Mouse (Mus musculus): ENCODE data around the gene Znhit2. TPM values are rescaled to one million over a fixed set of nuclear protein-coding genes. Genes with fewer than 3 reads are reported as not detected.
A peak's percentile ranks its signal among the peaks of the same experiment; 100 is the strongest.
"Not testable (repeated sequence)": the region's sequence is repeated elsewhere in the genome, so short reads cannot be mapped to it uniquely, and the experiment has no call there.

The Znhit2 gene
- polyA plus RNA-seq, 1 experiment from 2014 or later, result 19.1 TPM

DNA sequence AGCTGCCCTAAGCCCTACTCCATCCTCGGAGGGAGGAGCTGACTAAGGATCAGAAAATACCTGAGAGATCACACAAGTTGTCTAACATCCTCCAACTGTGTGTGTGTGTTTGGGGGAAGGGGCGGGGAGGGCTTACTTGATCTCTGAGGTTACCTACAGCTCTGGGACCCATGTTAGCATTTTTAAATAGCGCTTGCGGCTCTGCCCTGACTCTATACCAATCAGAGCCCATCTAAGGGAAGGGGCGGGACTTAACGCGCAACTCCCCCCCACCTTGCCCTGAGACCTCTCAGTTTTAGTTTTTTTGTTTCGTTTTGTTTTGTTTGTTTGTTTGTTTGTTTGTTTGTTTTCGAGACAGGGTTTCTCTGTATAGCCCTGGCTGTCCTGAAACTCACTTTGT, 31.6 kb upstream of the Znhit2 start:
- Histone ChIP-seq H3K9me3 (replicated peaks) (no peaks in the 10 kb centered on the region), H3K27ac (replicated peaks) (no peak overlapping the region), H3K4me1 (replicated peaks) (no peaks in the 10 kb centered on the region; the same call in 1 of the 2 replicates), H3K36me3 (replicated peaks) (no peaks in the 10 kb centered on the region), H3K27me3 (peaks cover 10% of the 10 kb centered on the region; the same call in 1 of the 2 replicates), H3K9ac (no peak overlapping the region), H3K4me2 (no peak overlapping the region), H3K4me3 (replicated peaks) (no peak overlapping the region)
- ATAC-seq (ENCODE audit: insufficient read depth), result no peak
- WGBS (ENCODE audit: insufficient replicate concordance), result 67% methylated on average over 9 of the region's 9 CpGs

DNA sequence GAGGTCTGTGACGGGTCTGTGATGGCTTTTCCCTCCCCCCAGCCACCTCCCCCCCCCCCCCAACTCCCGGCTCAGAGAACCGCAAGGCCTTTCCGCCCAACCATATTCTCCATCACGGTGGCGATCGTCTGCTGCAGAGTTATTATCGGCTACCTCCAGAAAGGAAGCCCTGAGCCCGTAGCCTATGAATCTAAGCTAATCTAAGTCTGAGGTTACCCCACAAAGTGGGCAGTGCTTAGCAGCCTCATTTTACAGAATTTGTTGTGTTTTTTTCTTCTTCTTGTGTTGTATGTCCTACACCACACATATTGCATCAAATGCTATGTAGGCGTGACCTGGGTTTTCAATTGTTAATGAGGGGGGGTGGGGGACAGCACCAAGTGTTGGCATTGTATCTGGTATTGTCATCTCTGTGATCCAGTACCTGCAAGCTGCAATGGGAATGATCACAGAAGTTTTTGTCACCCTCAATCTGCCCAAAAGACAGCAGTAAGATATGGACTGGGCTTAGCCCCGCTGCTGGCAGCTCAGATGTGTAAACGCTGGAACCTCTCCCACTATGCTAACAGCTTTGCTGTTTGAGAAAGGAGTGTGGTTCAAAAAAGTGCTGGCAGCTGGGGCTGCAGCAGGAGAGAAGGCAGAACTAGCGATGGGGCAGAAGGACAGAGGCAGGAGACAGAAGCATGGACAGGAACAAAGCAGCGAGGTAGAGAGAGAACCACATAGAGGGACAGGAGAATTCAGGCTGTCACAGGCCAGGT, 30.3 kb upstream of the Znhit2 start:
- Histone ChIP-seq H3K4me3 (replicated peaks) (no peak overlapping the region), H3K36me3 (replicated peaks) (no peaks in the 10 kb centered on the region), H3K27ac (replicated peaks) (no peak overlapping the region), H3K4me1 (replicated peaks) (peaks cover 1% of the 10 kb centered on the region; the same call in 1 of the 2 replicates), H3K9ac (no peak overlapping the region), H3K27me3 (peaks cover 10% of the 10 kb centered on the region; the same call in 1 of the 2 replicates), H3K9me3 (replicated peaks) (no peaks in the 10 kb centered on the region), H3K4me2 (no peak overlapping the region)
- no peak for ATAC-seq (ENCODE audit: insufficient read depth)
- WGBS (ENCODE audit: insufficient replicate concordance), result 51% methylated on average over 14 of the region's 14 CpGs

DNA sequence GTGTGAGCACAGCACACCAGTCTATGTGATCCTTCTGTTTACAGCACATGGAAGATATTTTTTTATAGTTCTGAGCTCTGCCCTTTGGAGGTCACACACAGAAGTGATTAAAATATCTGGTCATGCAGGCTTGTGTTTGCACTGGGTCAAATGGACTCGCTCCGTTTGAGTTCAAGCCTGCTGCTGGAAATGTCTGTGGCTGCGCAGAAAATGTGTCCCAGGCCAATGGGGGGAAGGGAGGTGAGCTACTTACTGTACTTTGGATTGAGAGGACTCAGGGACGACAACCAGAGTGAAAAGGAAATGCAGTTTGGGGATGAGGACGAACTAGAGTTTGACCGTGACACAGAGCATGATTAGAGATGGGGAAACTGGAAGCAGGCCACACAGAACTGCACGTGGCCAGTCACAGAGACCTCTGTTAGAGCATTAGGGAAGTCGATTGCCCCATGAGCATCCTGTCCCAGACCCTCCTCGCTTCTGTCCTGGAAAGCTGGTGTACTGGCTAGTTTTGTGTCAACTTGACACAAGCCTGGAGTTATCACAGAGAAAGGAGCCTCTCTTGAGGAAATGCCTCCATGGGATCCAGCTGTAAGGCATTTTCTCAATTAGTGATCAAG, 24.9 kb upstream of the Znhit2 start:
- WGBS (ENCODE audit: insufficient replicate concordance), result 38% methylated on average over 9 of the region's 9 CpGs
- Histone ChIP-seq H3K27ac (replicated peaks) (no peak overlapping the region), H3K4me3 (replicated peaks) (no peak overlapping the region), H3K4me1 (replicated peaks) (peaks cover 7% of the 10 kb centered on the region; the same call in 1 of the 2 replicates), H3K4me2 (no peak overlapping the region), H3K9me3 (replicated peaks) (no peaks in the 10 kb centered on the region), H3K9ac (no peak overlapping the region), H3K27me3 (no peaks in the 10 kb centered on the region), H3K36me3 (replicated peaks) (no peaks in the 10 kb centered on the region)
- no peak for ATAC-seq (ENCODE audit: insufficient read depth)

DNA sequence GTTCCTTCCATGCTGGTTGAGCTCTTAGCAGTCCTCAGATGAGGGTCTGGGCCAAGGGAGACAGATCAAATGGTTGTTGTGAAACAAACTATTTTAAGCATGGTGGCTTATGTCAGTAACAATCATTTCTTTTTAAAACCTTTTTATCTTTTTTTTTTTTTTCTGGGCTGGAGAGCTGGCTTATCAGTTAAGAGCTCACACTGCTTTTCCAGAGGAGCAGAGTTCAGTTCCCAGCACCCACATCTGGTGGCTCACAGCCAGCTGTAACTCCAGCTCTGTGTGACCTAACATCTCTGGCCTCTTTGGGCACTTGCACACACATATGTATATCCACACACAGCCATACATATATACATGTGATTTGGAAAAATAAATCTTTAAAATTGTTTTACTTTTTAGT, 23.3 kb upstream of the Znhit2 start:
- H3K4me2 ChIP-seq, result no peak overlapping the region
- H3K27ac ChIP-seq (replicated peaks), result no peak overlapping the region
- H3K9ac ChIP-seq, result no peak overlapping the region
- no peaks in the 10 kb centered on the region for H3K9me3 ChIP-seq (replicated peaks)
- ATAC-seq (ENCODE audit: insufficient read depth), result no peak
- H3K4me3 ChIP-seq (replicated peaks), result no peak overlapping the region
- peaks cover 7% of the 10 kb centered on the region; the same call in 1 of the 2 replicates for H3K4me1 ChIP-seq (replicated peaks)
- no peaks in the 10 kb centered on the region for H3K27me3 ChIP-seq
- H3K36me3 ChIP-seq (replicated peaks), result no peaks in the 10 kb centered on the region

DNA sequence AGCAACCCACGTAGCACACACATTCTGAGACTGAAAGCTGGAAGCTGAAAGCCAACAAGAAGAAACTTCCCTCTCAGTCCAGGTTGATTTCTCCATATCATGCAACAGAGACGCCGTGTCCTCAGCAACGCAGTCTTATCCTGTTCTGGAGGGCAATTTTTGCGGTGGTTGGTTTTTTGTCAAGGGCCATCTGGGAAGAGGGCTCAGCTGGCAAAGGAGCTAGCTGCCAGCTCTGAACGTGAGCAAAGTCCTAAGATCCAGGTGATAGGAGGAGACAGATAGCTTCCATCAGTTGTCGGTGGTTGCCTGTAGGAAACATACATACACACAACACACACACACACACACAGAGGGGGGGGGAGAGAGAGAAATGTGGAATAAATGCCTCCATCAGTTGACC, 22.7 kb upstream of the Znhit2 start:
- Histone ChIP-seq H3K27ac (replicated peaks) (no peak overlapping the region), H3K4me3 (replicated peaks) (no peak overlapping the region), H3K27me3 (no peaks in the 10 kb centered on the region), H3K4me2 (no peak overlapping the region), H3K4me1 (replicated peaks) (peaks cover 7% of the 10 kb centered on the region; the same call in 1 of the 2 replicates), H3K9ac (no peak overlapping the region), H3K36me3 (replicated peaks) (no peaks in the 10 kb centered on the region), H3K9me3 (replicated peaks) (no peaks in the 10 kb centered on the region)
- 61% methylated on average over 7 of the region's 7 CpGs for WGBS (ENCODE audit: insufficient replicate concordance)
- ATAC-seq (ENCODE audit: insufficient read depth), result no peak

DNA sequence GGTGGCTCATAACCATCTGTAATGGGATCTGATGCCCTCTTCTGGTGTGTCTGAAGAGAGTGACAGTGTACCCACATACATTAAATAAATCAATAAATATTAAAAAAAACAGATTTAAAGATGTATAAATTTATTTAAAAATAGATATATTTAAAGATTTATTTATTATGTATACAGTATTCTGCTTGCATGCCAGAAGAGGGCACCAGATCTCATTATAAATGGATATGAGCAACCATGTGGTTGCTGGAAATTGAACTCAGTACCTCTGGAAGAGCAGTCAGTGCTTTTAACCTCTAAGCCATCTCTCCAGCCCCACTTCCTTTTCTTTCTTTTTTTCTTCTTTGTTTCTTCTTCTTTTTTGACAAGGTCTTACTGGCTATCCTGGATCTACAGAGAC, 21.0 kb upstream of the Znhit2 start:
- ATAC-seq (ENCODE audit: insufficient read depth), result no peak
- Histone ChIP-seq H3K27me3 (no peaks in the 10 kb centered on the region), H3K4me2 (no peak overlapping the region), H3K4me3 (replicated peaks) (no peak overlapping the region), H3K36me3 (replicated peaks) (no peaks in the 10 kb centered on the region), H3K27ac (replicated peaks) (no peak overlapping the region), H3K4me1 (replicated peaks) (peaks cover 17% of the 10 kb centered on the region), H3K9me3 (replicated peaks) (no peaks in the 10 kb centered on the region), H3K9ac (no peak overlapping the region)

DNA sequence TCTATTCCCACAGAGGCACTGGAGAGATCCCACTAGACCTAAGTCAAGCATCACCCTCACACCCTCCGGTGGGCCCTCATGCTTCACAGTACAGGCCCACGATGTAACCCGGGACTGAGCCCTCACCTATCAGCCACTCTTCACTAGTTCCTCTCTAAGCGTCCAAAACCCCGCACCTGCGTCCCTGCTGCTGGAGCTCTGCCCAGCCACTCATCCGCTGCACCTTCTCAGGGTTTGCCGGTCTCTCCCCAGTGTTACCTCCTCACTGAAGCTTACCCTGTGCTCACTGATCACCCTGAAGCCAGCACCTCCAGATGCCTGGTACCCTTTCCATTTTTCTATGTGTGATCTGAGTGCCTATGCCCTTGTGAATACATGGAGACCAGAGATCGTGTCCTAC, 18.7 kb upstream of the Znhit2 start:
- no peak for ATAC-seq (ENCODE audit: insufficient read depth)
- H3K9me3 ChIP-seq (replicated peaks), result no peaks in the 10 kb centered on the region
- WGBS (ENCODE audit: insufficient replicate concordance), result 75% methylated on average over 9 of the region's 9 CpGs
- H3K36me3 ChIP-seq (replicated peaks), result no peaks in the 10 kb centered on the region
- H3K4me2 ChIP-seq, result no peak overlapping the region
- no peak overlapping the region for H3K4me3 ChIP-seq (replicated peaks)
- H3K9ac ChIP-seq, result no peak overlapping the region
- H3K4me1 ChIP-seq (replicated peaks), result peaks cover 21% of the 10 kb centered on the region
- H3K27me3 ChIP-seq, result no peaks in the 10 kb centered on the region
- no peak overlapping the region for H3K27ac ChIP-seq (replicated peaks)

DNA sequence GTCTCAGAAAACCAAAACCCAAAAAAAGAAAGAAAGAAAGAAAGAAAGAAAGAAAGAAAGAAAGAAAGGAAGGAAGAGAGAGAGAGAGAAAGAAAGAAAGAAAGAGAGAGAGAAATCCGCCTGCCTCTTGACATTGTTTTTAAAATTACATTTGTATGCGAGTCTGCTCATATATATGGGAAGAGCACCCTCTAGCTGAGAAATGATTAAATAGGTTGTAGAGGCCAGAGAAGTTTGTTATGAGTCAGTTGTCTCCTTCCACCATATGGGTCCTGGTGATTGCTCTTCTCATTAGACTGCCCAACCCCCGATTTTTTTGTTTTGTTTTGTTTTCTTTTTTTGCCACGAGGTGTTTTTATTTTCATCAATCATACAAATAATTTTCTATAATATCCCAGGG, 16.9 kb upstream of the Znhit2 start:
- ATAC-seq (ENCODE audit: insufficient read depth); H3K27ac ChIP-seq (replicated peaks): not testable (repeated sequence)
- 30% methylated on average over 4 of the region's 4 CpGs for WGBS (ENCODE audit: insufficient replicate concordance)

DNA sequence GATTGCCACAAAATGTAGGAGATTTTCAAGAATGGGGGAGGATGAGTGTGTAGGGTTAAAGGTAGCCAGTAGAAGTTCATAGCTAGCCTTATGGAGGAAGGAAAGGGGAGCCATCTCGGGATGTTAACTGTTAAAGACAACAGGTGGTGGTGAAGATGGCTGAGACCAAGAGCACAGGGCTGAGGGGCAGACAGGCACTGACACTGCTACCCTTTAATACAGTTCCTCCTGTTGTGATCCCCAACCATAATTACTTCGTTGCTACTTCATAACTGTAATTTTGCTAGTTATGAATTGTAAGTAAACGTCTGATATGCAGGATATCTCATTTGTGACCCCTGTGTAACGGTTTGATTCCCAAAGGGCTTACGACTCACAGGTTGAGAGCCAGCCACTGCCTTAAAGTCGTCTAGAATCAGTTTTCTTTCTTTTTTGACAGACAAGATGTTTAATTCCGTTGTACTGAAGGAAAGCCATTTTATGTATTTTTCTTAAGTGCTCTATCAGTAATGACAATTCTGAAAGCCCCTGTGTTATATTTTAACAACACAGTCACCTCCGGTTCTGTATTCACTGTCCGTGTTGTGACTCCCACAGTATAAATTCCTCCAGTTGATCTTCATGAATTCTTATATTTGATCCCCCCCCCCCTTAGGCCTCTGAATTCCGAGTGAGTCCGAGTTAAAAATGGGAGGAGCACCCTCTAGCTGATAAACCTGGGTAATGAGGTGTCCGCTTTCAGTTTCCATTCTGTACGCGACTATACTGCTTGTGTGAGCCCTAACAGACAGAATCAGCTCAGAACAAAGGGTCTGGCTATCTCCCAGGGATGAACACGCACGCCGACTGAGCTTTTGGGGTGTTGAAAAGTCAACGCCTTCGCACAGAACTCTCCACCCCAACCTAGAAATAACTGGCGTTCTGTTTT, 15.4 kb upstream of the Znhit2 start:
- ATAC-seq (ENCODE audit: insufficient read depth), result peak; percentile 55
- 12% methylated on average over 20 of the region's 20 CpGs for WGBS (ENCODE audit: insufficient replicate concordance)
- H3K36me3 ChIP-seq (replicated peaks), result peaks cover 28% of the 10 kb centered on the region
- H3K4me1 ChIP-seq (replicated peaks), result peaks cover 42% of the 10 kb centered on the region
- peak overlapping the region; percentile 87 for H3K4me3 ChIP-seq (replicated peaks)
- no peaks in the 10 kb centered on the region for H3K9me3 ChIP-seq (replicated peaks)
- peak overlapping the region; percentile 99 for H3K27ac ChIP-seq (replicated peaks)
- peak overlapping the region; percentile 73 for H3K9ac ChIP-seq
- H3K4me2 ChIP-seq, result peak overlapping the region; percentile 77
- no peaks in the 10 kb centered on the region for H3K27me3 ChIP-seq

More for the DNA sequence above, 16.9 kb upstream of the Znhit2 start:
- H3K9ac ChIP-seq; H3K9me3 ChIP-seq (replicated peaks); H3K27me3 ChIP-seq; H3K4me3 ChIP-seq (replicated peaks); H3K4me2 ChIP-seq: not testable (repeated sequence)
- Histone ChIP-seq H3K4me1 (replicated peaks) (peaks cover 36% of the 10 kb centered on the region), H3K36me3 (replicated peaks) (peaks cover 13% of the 10 kb centered on the region)

DNA sequence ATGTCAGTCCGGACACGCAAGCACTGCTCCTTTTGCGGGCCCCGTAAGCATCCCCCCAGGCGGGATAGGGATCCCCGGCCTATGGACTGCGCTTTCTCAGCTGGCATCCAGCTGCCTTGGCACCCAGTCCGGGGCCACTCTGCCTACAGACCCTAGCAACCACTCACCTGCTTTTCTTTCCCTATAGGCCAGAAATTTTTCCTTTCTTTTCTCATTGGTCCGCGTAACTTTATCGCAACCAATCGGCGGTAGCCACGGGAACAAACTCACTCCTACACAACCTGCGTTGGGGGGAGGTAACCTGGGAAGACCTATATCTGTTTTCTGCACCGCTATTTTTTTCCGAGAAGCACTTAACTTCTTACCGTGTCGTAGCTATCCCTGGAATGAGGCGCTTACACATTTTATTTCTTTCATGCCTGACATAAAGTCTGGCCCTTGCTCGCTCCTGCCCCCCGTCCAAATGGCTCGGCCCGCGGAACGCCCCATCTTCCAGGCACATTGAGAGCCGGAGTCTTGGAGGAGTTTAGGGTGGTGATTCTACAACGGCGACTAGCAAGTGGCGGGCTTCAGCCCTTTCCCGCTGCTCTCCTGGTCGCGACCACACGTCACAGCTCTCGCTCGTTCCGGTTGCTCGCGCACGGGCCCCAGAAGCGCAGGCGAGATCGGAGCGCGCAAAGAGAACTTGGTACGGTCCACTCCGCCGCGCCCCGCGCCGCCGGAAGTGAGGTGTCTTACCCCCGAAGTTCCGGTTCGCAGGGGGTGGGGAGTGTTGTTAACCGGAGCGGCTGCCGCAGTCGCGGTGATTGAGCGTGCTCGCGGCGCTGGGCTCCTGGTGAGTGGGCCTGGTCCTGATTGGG, 14.5 kb upstream of the Znhit2 start, which contains the start of gene Syvn1:
Gene Syvn1, plus strand, starts transcription at position 283 of the 860 bp plus-strand sequence.
- H3K27ac ChIP-seq (replicated peaks), result peak within 1 kb of the TSS; percentile 99
- peak within 1 kb of the TSS; percentile 73 for H3K9ac ChIP-seq
- peaks cover 37% of the 10 kb centered on the region for H3K36me3 ChIP-seq (replicated peaks)
- peaks cover 48% of the 10 kb centered on the region for H3K4me1 ChIP-seq (replicated peaks)
- H3K4me2 ChIP-seq, result peak within 1 kb of the TSS; percentile 77
- H3K27me3 ChIP-seq, result no peaks in the 10 kb centered on the region
- no peaks in the 10 kb centered on the region for H3K9me3 ChIP-seq (replicated peaks)
- under 1% methylated on average over 65 of the region's 65 CpGs for WGBS (ENCODE audit: insufficient replicate concordance)
- ATAC-seq (ENCODE audit: insufficient read depth), result peak; percentile 90
- H3K4me3 ChIP-seq (replicated peaks), result peak within 1 kb of the TSS; percentile 87
